Mouse (Mus musculus) stomach, adult 2 months (tissue): ENCODE results near the gene Olfr1254. TPM values are rescaled to one million over a fixed set of nuclear protein-coding genes. Genes with fewer than 3 reads are reported as not detected.

ENCODE experiments used
- polyA plus RNA-seq: library from polyadenylated mRNA; depleted of rRNA; stranded (reverse); fragments of >200 nt; gene quantifications from 2 replicates; pipeline ENCODE4 v1.2.3, GENCODE M21; 2012; rRNA removed

Gene Olfr1254
- polyA plus RNA-seq = not detected in 2 replicates

GRCm38 (mm10) chr2:89793519-89793918 is at the start of gene Olfr1254:
Gene Olfr1254 (minus strand): TSS chr2:89793619.

GRCm38 (mm10) chr2:89841455-89841854 is 48.0 kb upstream of the Olfr1254 start, which contains the start of gene Olfr1256:
Gene Olfr1256 (minus strand): TSS chr2:89841555.

GRCm38 (mm10) chr2:89811751-89812150 is 18.3 kb upstream of the Olfr1254 start, which contains the start of gene Olfr1255:
Gene Olfr1255 (plus strand): TSS chr2:89812051.

GRCm38 (mm10) chr2:89756990-89757389 is 36.4 kb downstream of the Olfr1254 start, which contains the start of gene Olfr1253:
Gene Olfr1253 (minus strand): TSS chr2:89757090.

Other genes starting within 250 kb of the Olfr1254 start
- not detected in 2 replicates for gene Olfr1245, start 215.2 kb downstream of the Olfr1254 start, polyA plus RNA-seq
- gene Olfr1246, start 200.5 kb downstream of the Olfr1254 start, polyA plus RNA-seq = not detected in 2 replicates
- not detected in 2 replicates for gene Olfr1247, start 179.5 kb downstream of the Olfr1254 start, polyA plus RNA-seq
- not detected in 2 replicates for gene Olfr1248, start 175.4 kb downstream of the Olfr1254 start, polyA plus RNA-seq
- gene Olfr1249, start 158.6 kb downstream of the Olfr1254 start, polyA plus RNA-seq = not detected in 2 replicates
- not detected in 2 replicates for gene Olfr1250, start 132.2 kb downstream of the Olfr1254 start, polyA plus RNA-seq
- not detected in 2 replicates for gene Olfr1251, start 121.7 kb downstream of the Olfr1254 start, polyA plus RNA-seq
- not detected in 2 replicates for gene Olfr1252, start 68.6 kb downstream of the Olfr1254 start, polyA plus RNA-seq
- gene Olfr1253, start 36.5 kb downstream of the Olfr1254 start, polyA plus RNA-seq = not detected in 2 replicates
- not detected in 2 replicates for gene Olfr1255, start 18.4 kb upstream of the Olfr1254 start, polyA plus RNA-seq
- not detected in 2 replicates for gene Olfr1256, start 47.9 kb upstream of the Olfr1254 start, polyA plus RNA-seq
- gene Olfr48, start 54.6 kb upstream of the Olfr1254 start, polyA plus RNA-seq = not detected in 2 replicates
- gene Olfr1257, start 84.8 kb upstream of the Olfr1254 start, polyA plus RNA-seq = not detected in 2 replicates
- not detected in 2 replicates for gene Olfr1258, start 133.7 kb upstream of the Olfr1254 start, polyA plus RNA-seq
- 0.03 TPM in 1 of 2 replicates, not detected in the other for gene Olfr1259, start 155.0 kb upstream of the Olfr1254 start, polyA plus RNA-seq
- not detected in 2 replicates for gene Olfr1260, start 180.7 kb upstream of the Olfr1254 start, polyA plus RNA-seq
- not detected in 2 replicates for gene Olfr1261, start 197.6 kb upstream of the Olfr1254 start, polyA plus RNA-seq
- gene Olfr1262, start 206.5 kb upstream of the Olfr1254 start, polyA plus RNA-seq = not detected in 2 replicates
- gene Olfr1263, start 218.5 kb upstream of the Olfr1254 start, polyA plus RNA-seq = not detected in 2 replicates
- not detected in 2 replicates for gene Olfr1264, start 232.0 kb upstream of the Olfr1254 start, polyA plus RNA-seq
- not detected in 2 replicates for gene Olfr1265, start 241.7 kb upstream of the Olfr1254 start, polyA plus RNA-seq